Mouse (Mus musculus): ENCODE data around the gene Edem3. TPM values are rescaled to one million over a fixed set of nuclear protein-coding genes. Genes with fewer than 3 reads are reported as not detected.
"Not testable (repeated sequence)": the region's sequence is repeated elsewhere in the genome, so short reads cannot be mapped to it uniquely, and the experiment has no call there.

Gene Edem3
- polyA plus RNA-seq, 1 experiment from 2014 or later: 5.6 TPM

DNA sequence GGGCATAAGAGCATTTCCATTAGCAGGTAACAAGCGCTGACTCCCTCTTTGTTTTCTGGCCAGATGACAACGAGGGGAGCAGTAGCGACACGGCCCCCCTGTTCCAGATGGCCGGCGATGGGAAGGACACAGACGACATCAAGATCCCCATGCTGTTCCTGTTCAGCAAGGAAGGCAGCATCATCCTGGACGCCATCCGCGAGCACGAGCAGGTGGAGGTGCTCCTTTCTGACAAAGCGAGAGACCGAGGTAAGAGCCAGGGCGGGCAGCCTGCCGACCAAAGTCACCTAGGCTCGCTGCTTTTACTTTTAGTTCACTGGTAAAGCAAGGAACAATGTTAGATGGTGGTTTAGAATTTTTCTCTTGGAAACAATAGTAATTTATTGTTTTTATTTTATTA lies 56.3 kb downstream of the Edem3 start:
- no peaks in the 10 kb centered on the region for H3K4me1 ChIP-seq (replicated peaks)
- no peak overlapping the region for H3K4me3 ChIP-seq (replicated peaks)
- H3K27ac ChIP-seq (replicated peaks): no peak overlapping the region
- ATAC-seq (ENCODE audit: insufficient read depth): no peak
- H3K27me3 ChIP-seq: no peaks in the 10 kb centered on the region
- H3K36me3 ChIP-seq (replicated peaks): peaks cover 60% of the 10 kb centered on the region
- 90% methylated on average over 16 of the region's 16 CpGs for WGBS (ENCODE audit: insufficient replicate concordance)
- no peak overlapping the region for H3K9ac ChIP-seq
- H3K9me3 ChIP-seq (replicated peaks): no peaks in the 10 kb centered on the region
- H3K4me2 ChIP-seq: no peak overlapping the region

DNA sequence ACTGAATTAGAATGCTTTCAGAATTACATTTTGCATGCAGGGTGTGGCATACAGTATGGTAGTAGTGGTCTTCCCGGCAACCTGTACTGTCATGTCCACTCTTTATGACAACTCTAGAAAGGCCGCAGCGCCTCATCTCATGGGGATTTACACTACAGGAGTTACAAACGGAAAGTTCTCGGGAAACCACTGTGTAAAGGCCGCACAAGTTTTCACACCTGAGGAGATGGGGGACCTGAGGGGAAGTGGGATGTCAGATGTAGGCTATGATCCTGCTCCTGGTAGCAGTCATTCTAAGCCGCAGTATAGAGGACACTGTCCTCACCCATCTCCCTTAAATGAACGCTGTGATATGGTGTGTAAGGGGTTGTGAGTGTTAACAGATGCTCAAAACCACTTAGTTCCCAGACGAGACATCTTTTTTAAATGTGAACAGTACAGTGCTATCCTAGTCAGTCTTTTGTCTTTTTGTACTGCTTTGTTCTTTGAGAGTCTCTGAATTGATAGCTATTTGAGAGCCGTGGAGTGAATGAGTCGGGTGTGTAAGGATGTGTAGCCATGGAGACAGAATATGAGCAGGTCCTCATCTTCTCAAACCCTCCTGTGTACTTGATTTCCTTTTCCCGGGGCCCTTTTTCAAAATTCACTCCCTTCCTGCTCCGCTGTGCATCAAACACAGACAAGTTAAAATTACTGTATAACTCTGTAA lies 57.0 kb downstream of the Edem3 start:
- no peak for ATAC-seq (ENCODE audit: insufficient read depth)
- Histone ChIP-seq H3K4me2 (no peak overlapping the region), H3K27ac (replicated peaks) (no peak overlapping the region), H3K9me3 (replicated peaks) (no peaks in the 10 kb centered on the region), H3K4me1 (replicated peaks) (no peaks in the 10 kb centered on the region), H3K27me3 (no peaks in the 10 kb centered on the region), H3K9ac (no peak overlapping the region), H3K36me3 (replicated peaks) (peaks cover 59% of the 10 kb centered on the region), H3K4me3 (replicated peaks) (no peak overlapping the region)
- 85% methylated on average over 13 of the region's 13 CpGs for WGBS (ENCODE audit: insufficient replicate concordance)

DNA sequence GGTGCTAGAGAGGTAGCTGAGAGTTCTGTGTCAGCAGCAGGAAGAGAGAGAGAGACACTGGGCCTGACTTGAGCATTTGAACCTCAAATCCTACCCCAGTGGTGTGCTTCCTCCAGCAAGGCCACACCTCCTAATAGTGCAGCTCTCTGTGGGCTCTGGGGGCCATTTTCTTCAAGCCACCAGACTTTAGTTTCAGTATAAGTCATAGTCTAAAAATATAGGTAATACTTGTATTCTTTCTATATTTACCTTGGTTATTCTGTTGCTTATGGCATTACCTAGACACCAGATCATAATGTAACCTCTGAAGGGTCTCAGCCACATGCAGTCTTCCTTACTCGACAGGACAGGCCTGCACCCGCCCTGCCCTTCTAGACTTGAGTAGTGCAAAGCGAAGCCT lies 60.9 kb downstream of the Edem3 start:
- ATAC-seq (ENCODE audit: insufficient read depth): no peak
- no peaks in the 10 kb centered on the region for H3K27me3 ChIP-seq
- no peaks in the 10 kb centered on the region for H3K9me3 ChIP-seq (replicated peaks)
- H3K9ac ChIP-seq: no peak overlapping the region
- H3K36me3 ChIP-seq (replicated peaks): peaks cover 54% of the 10 kb centered on the region
- H3K27ac ChIP-seq (replicated peaks): no peak overlapping the region
- 74% methylated on average over 3 of the region's 3 CpGs for WGBS (ENCODE audit: insufficient replicate concordance)
- no peak overlapping the region for H3K4me3 ChIP-seq (replicated peaks)
- H3K4me2 ChIP-seq: no peak overlapping the region
- no peaks in the 10 kb centered on the region for H3K4me1 ChIP-seq (replicated peaks)

DNA sequence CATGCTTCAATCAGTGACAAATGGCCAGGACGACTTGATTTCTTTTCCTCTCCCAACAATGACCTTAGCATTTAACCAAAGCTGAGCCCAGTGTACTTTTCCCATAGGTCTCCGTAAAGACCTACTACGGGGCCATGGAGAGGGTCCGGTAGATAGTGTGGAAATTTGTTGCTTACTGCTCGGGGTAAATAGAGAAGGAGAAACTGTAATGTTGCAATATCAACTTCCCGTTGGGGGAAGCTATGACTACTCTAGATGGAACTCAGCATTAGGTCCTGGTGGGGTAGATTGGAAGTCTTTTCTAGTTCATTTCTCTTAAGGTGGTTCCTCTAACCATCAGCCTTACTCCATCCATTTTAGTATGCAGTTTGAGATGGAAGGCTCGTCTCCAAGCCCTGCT lies 64.0 kb downstream of the Edem3 start:
- Histone ChIP-seq H3K4me2 (no peak overlapping the region), H3K4me1 (replicated peaks) (no peaks in the 10 kb centered on the region), H3K4me3 (replicated peaks) (no peak overlapping the region), H3K9ac (no peak overlapping the region), H3K36me3 (replicated peaks) (peaks cover 36% of the 10 kb centered on the region), H3K27me3 (no peaks in the 10 kb centered on the region), H3K9me3 (replicated peaks) (no peaks in the 10 kb centered on the region), H3K27ac (replicated peaks) (0 out of 2 replicates have a peak overlapping the region, but pooled peaks have one; percentile 33)
- ATAC-seq (ENCODE audit: insufficient read depth): no peak
- 68% methylated on average over 7 of the region's 7 CpGs for WGBS (ENCODE audit: insufficient replicate concordance)

DNA sequence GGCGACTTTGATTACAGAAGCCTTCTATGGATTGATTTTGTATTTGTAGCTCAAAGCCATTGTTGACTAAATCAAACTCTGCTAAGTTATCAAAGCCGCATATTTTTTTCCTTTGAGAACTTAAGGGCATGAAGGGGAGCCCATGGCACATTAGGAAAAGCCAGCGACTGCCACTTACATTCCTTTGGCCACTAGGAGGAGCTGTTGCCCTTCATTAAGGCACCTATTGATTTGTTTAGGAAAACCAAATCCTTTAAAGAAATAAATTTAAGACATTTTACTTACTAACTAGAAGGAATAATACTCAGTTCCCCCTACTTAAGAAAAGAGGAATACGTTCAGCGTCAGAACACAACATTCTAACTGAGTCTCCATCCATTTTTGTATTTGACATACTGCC lies 65.3 kb downstream of the Edem3 start:
- WGBS (ENCODE audit: insufficient replicate concordance): 34% methylated on average over 5 of the region's 5 CpGs
- no peaks in the 10 kb centered on the region for H3K9me3 ChIP-seq (replicated peaks)

DNA sequence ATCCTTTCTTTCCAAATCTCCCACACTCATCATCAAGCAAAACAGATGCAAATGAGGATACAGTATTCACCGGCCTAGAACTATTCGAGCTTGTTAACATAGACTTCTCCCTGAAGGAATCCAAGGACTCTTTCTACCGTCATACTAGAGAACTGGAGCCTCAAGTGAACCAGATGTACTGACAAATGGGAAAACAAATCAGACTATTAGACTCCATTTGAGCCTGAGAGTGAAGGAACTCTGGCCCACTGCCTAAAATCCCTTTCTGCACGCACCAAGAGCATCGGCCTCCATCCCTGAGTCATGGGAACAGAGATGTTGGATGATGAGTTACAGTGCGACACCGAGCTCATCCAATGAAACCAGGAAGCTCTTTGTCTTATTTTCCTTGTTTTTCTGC lies 69.9 kb downstream of the Edem3 start:
- H3K9me3 ChIP-seq (replicated peaks): no peaks in the 10 kb centered on the region
- no peak overlapping the region for H3K4me2 ChIP-seq
- H3K27ac ChIP-seq (replicated peaks): no peak overlapping the region
- no peaks in the 10 kb centered on the region for H3K27me3 ChIP-seq
- no peaks in the 10 kb centered on the region for H3K4me1 ChIP-seq (replicated peaks)
- H3K4me3 ChIP-seq (replicated peaks): no peak overlapping the region
- no peak overlapping the region for H3K9ac ChIP-seq
- no peak for ATAC-seq (ENCODE audit: insufficient read depth)
- WGBS (ENCODE audit: insufficient replicate concordance): 73% methylated on average over 7 of the region's 7 CpGs
- peaks cover 1% of the 10 kb centered on the region for H3K36me3 ChIP-seq (replicated peaks)

More for the DNA sequence above, 65.3 kb downstream of the Edem3 start:
- ATAC-seq (ENCODE audit: insufficient read depth): no peak
- Histone ChIP-seq H3K4me3 (replicated peaks) (no peak overlapping the region), H3K36me3 (replicated peaks) (peaks cover 36% of the 10 kb centered on the region), H3K4me1 (replicated peaks) (no peaks in the 10 kb centered on the region), H3K4me2 (no peak overlapping the region), H3K27me3 (no peaks in the 10 kb centered on the region), H3K9ac (no peak overlapping the region), H3K27ac (replicated peaks) (no peak overlapping the region)

DNA sequence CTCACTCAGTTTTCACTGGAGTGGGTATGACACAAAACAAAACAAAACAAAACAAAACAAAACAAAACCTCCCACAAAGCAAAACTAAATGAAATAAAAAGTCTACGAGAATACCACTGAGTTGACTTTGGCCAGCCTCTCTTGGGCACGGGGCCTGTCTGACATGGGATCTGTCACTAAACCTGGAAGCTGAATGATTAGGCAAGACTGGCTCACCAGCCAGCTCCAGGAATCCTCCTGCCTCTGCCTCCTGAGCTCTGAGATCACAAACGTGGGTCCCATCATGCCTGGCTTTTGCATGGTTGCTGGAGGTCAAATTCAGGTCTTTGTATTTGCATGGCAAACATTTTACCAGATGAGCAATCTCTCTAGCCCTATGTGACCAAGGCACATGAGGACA lies 76.6 kb downstream of the Edem3 start:
- no peaks in the 10 kb centered on the region for H3K36me3 ChIP-seq (replicated peaks)
- H3K9ac ChIP-seq: no peak overlapping the region
- no peaks in the 10 kb centered on the region for H3K4me1 ChIP-seq (replicated peaks)
- no peak overlapping the region for H3K4me3 ChIP-seq (replicated peaks)
- H3K4me2 ChIP-seq: no peak overlapping the region
- H3K27me3 ChIP-seq: no peaks in the 10 kb centered on the region
- WGBS (ENCODE audit: insufficient replicate concordance): 54% methylated on average over 3 of the region's 3 CpGs
- no peak overlapping the region for H3K27ac ChIP-seq (replicated peaks)
- no peak for ATAC-seq (ENCODE audit: insufficient read depth)
- no peaks in the 10 kb centered on the region for H3K9me3 ChIP-seq (replicated peaks)

DNA sequence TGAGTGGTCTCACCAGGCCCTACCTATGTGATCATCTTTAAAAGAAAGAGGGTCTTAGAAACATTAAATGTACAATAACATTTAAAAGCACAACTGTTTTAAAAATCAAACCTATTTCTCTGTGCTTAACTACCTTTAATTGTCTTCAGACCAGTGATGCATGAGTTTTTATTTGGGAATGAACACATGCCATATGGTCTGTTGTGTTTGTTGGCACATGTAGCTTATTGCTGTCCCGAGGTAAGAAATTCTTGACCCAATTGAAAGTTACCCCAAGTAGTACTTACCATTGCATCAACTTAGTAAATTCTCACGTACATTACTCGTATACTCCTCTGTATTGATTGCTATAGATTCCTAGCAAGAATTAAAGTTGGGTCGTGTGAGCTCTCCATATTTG lies 80.1 kb downstream of the Edem3 start:
- Histone ChIP-seq H3K4me3 (replicated peaks) (no peak overlapping the region), H3K4me1 (replicated peaks) (no peaks in the 10 kb centered on the region), H3K9me3 (replicated peaks) (no peaks in the 10 kb centered on the region), H3K27ac (replicated peaks) (no peak overlapping the region), H3K27me3 (no peaks in the 10 kb centered on the region), H3K36me3 (replicated peaks) (no peaks in the 10 kb centered on the region), H3K4me2 (no peak overlapping the region), H3K9ac (no peak overlapping the region)
- 69% methylated on average over 4 of the region's 4 CpGs for WGBS (ENCODE audit: insufficient replicate concordance)
- ATAC-seq (ENCODE audit: insufficient read depth): no peak

DNA sequence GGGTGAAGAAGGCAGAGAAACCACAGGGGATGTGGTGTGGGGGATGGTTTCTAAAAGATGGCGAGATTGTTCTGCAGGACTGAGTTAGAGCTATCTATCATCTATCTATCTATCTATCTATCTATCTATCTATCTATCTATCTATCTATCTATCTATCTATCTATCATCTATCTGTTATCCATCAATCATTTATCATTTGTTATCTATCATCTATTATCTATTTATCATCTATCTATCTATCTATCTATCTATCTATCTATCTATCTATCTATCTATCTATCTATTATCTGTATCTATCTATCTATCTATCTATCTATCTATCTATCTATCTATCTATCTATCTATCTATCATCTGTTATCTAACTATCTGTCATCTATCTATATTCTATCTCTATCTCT lies 85.2 kb downstream of the Edem3 start:
- H3K4me1 ChIP-seq (replicated peaks); H3K27me3 ChIP-seq; H3K9ac ChIP-seq; H3K36me3 ChIP-seq (replicated peaks); H3K27ac ChIP-seq (replicated peaks); ATAC-seq (ENCODE audit: insufficient read depth); H3K4me2 ChIP-seq; H3K9me3 ChIP-seq (replicated peaks); H3K4me3 ChIP-seq (replicated peaks): not testable (repeated sequence)
- 48% methylated on average over 1 of the region's 1 CpGs for WGBS (ENCODE audit: insufficient replicate concordance)

DNA sequence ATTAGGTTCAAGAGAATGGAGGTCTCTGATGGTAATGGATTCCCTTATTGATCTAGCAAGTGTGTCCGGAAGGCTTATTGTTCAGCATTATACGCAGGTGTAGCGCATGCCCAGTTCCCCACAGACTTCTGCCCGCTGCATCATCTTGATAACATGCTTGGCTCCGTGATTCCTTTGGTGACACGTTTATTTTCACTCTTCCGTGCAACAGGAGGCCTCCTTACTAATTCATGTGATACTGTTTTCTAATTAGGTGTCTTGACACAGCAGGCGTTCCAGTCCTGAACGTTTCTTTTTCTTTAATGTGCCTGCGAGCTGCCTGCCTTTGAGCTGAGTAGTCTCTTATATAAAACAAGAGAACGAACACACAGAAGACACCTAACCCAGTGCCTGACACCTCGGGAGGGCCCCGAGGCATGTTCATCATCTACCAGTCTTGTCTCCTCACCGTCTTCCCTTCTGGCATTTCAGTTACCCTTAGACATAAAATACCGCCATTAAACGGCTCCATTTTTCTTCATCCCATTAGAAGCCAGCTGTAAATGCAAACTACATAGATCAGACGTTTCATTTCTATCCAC lies 90.2 kb downstream of the Edem3 start:
- Histone ChIP-seq H3K36me3 (replicated peaks) (no peaks in the 10 kb centered on the region), H3K9me3 (replicated peaks) (no peaks in the 10 kb centered on the region), H3K27me3 (no peaks in the 10 kb centered on the region), H3K4me3 (replicated peaks) (no peak overlapping the region), H3K27ac (replicated peaks) (no peak overlapping the region), H3K4me2 (no peak overlapping the region), H3K9ac (no peak overlapping the region), H3K4me1 (replicated peaks) (no peaks in the 10 kb centered on the region)
- ATAC-seq (ENCODE audit: insufficient read depth): no peak
- WGBS (ENCODE audit: insufficient replicate concordance): 70% methylated on average over 17 of the region's 17 CpGs

DNA sequence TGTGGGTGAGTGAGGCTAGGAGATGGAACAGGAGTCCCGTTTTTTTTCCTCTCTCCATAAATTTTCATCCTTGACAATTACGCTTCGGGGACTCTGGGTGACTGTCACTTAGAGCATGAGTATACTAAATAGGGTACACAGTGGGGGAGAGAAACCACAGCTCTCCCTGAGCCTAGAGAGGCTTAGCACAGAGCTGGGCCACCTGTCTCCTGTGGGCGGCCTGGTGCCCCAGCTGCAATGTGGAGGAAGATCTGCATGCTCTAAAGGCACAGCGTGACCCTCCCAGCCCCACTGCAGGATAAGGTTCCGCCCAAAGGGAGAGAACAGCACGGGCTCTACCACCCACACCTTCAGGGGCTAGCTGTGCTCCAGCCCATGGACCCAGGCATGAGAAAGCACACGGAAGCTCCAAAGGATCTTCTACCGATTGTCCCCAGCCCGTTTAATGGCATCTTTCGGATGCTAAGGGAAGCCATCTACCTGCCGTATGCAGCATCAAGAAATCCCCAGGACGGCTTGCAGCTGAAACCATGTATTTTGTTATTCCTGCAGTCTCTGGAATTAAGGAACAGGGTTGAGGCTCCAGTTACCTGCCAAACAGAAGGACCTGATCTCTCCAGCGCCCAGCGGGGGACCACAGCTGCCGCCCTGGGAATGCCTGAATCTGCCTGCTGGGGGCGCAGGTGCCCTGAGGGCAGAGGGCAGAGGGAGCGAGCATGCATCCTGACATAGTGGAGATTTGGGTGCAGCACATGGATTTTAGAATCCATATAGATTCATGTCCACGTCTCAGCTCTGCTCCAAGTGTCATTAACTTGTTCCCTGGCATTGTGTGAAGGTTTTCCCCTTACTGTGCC lies 91.0 kb downstream of the Edem3 start:
- H3K9me3 ChIP-seq (replicated peaks): no peaks in the 10 kb centered on the region
- WGBS (ENCODE audit: insufficient replicate concordance): 59% methylated on average over 19 of the region's 19 CpGs

More for the DNA sequence above, 91.0 kb downstream of the Edem3 start:
- H3K9ac ChIP-seq: no peak overlapping the region
- H3K27ac ChIP-seq (replicated peaks): no peak overlapping the region
- no peak overlapping the region for H3K4me3 ChIP-seq (replicated peaks)
- no peaks in the 10 kb centered on the region for H3K4me1 ChIP-seq (replicated peaks)
- ATAC-seq (ENCODE audit: insufficient read depth): no peak
- H3K27me3 ChIP-seq: no peaks in the 10 kb centered on the region
- H3K4me2 ChIP-seq: no peak overlapping the region
- H3K36me3 ChIP-seq (replicated peaks): no peaks in the 10 kb centered on the region

Measured in liver, embryonic 15.5 days (tissue).